Mouse (Mus musculus) embryonic fibroblast, embryonic 13.5 days (primary cell): ENCODE data around the gene Kazn. TPM values are rescaled to one million over a fixed set of nuclear protein-coding genes. Genes with fewer than 3 reads are reported as not detected.

Experiments
- H3K27ac ChIP-seq: 2 replicates; pipeline ENCODE4 v1.5.1; 2012; ENCODE audit warnings: low read length, control low read depth, inconsistent platforms; ENCODE audit not compliant: insufficient read depth
- H3K4me1 ChIP-seq: 2 replicates; pipeline ENCODE4 v1.6.1; 2011; ENCODE audit warnings: low read length; ENCODE audit not compliant: control insufficient read depth, insufficient read depth
- H3K4me3 ChIP-seq: 2 replicates; pipeline ENCODE4 v1.5.1; 2011; ENCODE audit warnings: mild to moderate bottlenecking, control low read depth, low read length; ENCODE audit not compliant: insufficient read depth
- CTCF ChIP-seq: IDR thresholded peaks from 2 replicates; pipeline ENCODE4 v1.5.1; 2011; ENCODE audit warnings: mild to moderate bottlenecking, control low read depth, low read length, moderate library complexity, borderline replicate concordance; ENCODE audit not compliant: insufficient read depth
- POLR2A ChIP-seq: IDR thresholded peaks from 2 replicates; pipeline ENCODE4 v1.6.1; 2011; ENCODE audit warnings: low read depth, mild to moderate bottlenecking, control low read depth, low read length, moderate library complexity
- polyA plus RNA-seq: library from polyadenylated mRNA; stranded (reverse); fragments of >200 nt; gene quantifications from 2 replicates; pipeline ENCODE4 v1.2.4, GENCODE M21; 2011; ENCODE audit warnings: low read depth; ENCODE audit not compliant: missing spikeins, insufficient read length

Kazn gene
- polyA plus RNA-seq, 1 experiment: 14.4 TPM

DNA sequence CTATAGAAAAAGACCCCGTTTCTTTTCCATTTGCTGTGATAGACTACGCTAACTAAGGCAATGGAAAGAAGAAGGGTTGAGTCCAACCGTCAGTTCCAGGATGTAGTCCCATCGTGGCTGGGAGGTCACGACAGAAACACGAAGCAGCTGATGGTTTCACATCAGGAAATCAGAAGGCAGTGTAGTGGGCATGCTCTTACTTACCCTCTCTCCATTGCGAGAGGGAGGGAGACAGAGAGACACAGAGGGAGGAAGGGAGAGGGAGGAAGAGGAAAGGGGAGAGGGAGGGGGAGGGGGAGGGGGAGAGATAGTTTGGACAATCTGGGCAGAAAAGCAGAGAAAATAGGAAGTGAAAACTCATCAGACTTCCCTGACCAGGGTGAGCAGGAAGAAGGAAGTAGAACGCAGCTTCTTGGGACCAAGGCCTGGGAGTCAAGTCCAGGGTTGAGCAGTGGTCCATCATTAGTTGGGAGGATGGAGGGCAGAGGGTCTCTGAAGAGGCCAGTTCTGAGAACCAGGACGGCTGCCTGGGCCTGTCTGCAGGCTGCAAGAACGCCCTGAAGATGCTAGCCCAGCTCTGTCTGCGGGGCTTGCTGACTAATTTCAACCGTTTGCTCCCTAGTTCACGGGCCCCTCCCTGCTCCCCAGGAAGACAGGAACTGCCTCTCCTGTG is 165.0 kb downstream of the Kazn start:
- Histone ChIP-seq H3K4me1 (peaks cover 16% of the 10 kb centered on the region), H3K27ac (no peak overlapping the region), H3K4me3 (no peak overlapping the region)
- TF ChIP-seq CTCF (no peak), POLR2A (no peak)

DNA sequence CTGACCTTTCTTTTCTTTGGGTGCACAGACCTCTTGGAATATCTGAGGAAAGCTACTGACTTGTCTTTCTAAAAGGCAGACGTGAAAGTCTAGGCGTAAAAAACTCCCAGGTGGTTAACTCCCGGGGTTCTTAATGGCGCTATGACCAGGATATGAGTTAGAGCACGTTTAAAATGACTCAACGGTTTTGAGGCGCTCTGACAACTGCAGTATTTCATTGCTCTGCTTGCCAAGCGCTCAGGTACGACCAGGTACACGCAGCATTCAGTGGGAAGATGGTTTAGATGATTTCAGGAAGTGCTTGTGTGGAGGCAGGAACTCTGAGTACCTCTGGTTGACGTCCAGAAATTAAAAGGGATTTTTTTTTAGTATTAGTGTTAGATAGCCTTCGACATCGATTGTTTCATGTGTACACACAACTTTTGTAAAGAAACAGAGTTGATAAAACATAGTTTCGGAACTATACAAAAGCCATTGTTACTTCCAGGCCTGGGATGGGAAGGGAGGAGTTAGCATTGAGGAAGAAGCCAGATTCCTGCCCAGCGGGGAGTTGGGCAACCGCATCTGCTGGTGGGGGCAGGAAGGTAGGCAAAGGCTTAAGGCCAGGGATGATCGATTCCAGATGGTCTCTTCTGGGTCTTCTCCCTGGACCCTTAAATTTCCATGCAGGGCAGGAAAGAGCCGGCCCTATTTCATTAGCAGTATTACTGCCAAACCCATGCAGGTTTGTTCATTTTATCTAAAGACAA is 167.8 kb downstream of the Kazn start:
- TF ChIP-seq CTCF (no peak), POLR2A (no peak)
- Histone ChIP-seq H3K4me3 (no peak overlapping the region), H3K4me1 (peaks cover 7% of the 10 kb centered on the region; the same call in 1 of the 2 replicates), H3K27ac (no peak overlapping the region)

DNA sequence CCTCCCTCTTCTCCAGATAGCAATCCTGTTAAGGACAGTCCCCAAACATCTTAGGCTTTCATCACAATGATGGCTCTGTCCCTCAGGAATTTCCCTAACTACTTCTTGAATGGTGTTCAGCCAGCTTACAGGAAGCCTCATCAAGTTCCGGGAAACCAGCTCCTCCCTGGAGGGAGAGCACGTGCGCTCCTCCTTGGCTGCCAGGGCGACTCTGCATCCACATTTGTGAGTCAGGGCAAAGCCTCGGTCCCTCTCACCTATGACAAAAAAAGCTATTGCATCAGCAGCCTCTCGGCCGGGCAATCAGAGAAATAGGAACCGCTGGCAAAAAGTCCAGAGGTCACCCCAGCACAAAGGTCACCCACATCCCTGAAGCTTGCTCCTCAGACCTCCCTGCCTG is 168.4 kb downstream of the Kazn start:
- Histone ChIP-seq H3K27ac (no peak overlapping the region), H3K4me1 (peaks cover 12% of the 10 kb centered on the region; the same call in 1 of the 2 replicates), H3K4me3 (no peak overlapping the region)
- no peak for TF ChIP-seq POLR2A
- TF ChIP-seq CTCF: no peak

DNA sequence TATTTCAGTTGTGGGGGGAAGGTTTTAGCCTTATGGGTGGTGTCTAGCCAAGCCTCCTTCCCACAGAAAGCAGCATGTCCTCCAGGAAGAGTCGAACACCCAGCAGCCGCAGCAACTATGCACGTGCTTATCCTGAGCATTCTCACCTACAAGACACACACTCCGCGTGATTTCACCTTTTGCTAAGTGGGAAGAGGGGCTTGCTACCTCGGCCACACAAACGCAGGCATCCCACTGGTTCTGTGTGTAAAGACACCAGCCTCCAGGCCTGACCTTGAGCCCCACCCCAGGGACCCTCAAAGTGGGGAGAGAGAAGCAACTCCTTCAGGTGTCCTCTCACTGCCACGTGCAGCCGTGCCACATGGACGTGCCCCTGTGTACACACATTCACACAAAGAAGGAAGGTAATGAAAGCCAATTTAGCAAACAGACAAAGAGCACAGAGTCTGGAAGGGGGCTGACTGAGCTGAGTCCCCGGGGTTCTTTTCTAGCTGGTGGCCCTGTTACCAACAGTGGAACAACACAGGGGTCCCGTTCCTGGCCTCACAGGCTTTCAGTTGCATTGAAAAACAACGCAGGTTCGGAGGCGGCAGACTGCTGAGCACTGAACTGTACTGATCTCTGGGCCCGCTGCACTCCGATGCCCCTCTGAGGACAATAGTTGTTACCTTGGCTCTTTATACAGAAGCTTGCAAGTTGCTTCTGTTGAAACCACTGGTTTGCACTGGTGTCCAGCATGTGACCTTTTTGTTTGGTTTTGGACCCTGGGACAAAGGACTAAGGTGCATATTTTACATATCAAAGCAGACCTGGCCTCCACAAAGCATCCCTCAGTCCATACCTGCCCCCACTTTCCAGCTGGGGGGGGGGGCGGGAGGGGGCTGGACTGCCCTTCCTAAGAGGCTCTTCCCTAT is 170.0 kb downstream of the Kazn start:
- no peak for TF ChIP-seq POLR2A
- TF ChIP-seq CTCF: no peak
- H3K4me1 ChIP-seq: peaks cover 18% of the 10 kb centered on the region; the same call in 1 of the 2 replicates
- H3K4me3 ChIP-seq: no peak overlapping the region
- H3K27ac ChIP-seq: no peak overlapping the region

DNA sequence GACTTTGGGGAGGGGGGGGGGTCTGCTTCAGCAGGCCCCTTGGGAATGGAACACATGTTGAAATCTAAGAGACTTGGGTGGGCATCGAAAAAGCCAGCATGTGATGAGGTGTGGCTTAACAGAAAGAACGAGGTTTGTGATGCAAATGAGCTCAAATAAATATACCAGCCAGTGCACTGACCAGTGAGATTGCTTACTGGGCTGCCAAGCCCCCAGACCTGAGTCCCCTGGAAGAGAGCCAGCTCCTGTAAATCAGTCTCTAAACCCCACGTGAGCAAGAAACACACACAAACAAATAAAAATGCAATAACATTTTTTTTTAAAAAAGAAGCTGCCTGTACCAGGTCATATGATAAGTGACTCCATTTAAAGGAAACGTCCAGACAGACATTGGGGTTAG is 172.6 kb downstream of the Kazn start:
- H3K4me1 ChIP-seq: peaks cover 18% of the 10 kb centered on the region; the same call in 1 of the 2 replicates
- H3K4me3 ChIP-seq: no peak overlapping the region
- no peak overlapping the region for H3K27ac ChIP-seq
- TF ChIP-seq POLR2A (no peak), CTCF (no peak)

DNA sequence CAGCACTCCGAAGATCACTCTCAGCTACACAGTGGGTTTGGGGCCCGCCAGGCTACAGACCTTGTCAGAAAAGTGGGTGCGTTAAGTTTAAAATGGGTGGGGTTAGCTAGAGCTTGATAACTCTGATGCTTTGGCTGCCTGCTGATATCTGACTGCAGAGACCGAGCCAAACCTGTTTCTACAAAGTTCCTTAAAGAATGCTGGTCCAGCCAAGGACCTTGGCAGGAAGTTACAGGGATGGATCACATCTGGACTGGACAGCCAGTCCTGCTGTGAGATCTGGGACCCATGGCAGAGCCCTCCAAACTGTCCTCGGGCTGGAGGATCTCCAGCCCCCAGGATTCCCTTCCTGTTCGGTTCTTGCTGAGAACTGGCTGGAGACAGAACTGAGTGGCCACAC is 173.4 kb downstream of the Kazn start:
- no peak overlapping the region for H3K4me3 ChIP-seq
- 0 out of 2 replicates have a peak overlapping the region, but pooled peaks have one; percentile 3 for H3K27ac ChIP-seq
- TF ChIP-seq POLR2A: no peak
- TF ChIP-seq CTCF: no peak
- H3K4me1 ChIP-seq: 0 out of 2 replicates have a peak, but pooled peaks cover 11% of the 10 kb centered on the region

DNA sequence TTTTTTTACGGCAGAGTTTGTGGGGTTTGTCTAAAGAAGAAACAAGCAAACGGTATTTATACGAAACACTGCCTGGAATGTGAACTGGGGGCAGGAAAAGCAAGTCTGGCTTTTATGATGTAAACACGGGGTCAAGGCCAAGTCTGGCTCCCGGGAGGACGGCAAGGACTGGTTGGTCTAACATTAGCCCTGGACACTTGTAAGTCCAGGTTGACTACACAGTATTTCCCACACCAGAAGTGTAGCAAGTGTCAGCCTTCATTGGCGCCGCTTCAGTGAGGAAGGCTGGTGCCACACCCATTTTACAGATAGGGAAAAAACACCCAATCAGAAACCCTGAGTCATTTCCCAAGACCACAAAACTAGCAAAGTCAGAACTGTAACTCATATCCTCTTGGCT is 173.9 kb downstream of the Kazn start:
- TF ChIP-seq POLR2A (no peak), CTCF (no peak)
- H3K4me1 ChIP-seq: 0 out of 2 replicates have a peak, but pooled peaks cover 11% of the 10 kb centered on the region
- no peak overlapping the region for H3K27ac ChIP-seq
- no peak overlapping the region for H3K4me3 ChIP-seq

DNA sequence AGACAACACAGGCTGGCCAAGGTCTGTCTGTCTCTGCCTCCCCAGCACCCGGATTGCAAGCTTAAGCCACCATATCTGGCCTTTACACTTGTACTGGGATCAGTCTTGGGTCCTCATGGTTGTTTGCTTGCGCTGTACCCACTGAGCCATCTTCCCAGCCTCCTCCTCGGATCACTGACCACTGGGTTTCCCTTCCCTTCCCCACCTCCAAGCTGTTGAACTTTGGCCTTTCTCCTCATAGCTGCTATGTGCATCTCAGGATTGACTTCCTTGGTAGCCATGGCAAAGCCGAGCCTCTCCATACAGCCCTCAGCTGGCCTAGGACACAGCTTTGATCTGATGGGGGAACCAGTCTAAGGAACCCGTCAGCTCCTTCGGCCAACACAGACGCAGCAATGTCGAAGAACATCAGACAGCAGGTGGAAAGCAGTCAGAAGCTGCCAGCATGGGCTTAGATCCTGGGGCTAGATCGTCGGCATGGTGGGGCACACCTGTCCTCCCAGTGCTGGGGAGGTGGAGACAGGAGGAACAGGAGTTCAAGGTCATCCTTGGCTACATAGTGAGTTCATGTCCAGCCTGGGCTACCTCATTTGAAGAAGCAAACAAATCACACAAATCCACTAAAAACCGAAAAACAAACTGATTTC is 174.5 kb downstream of the Kazn start:
- H3K4me1 ChIP-seq: 0 out of 2 replicates have a peak, but pooled peaks cover 11% of the 10 kb centered on the region
- H3K4me3 ChIP-seq: no peak overlapping the region
- no peak for TF ChIP-seq POLR2A
- no peak overlapping the region for H3K27ac ChIP-seq

DNA sequence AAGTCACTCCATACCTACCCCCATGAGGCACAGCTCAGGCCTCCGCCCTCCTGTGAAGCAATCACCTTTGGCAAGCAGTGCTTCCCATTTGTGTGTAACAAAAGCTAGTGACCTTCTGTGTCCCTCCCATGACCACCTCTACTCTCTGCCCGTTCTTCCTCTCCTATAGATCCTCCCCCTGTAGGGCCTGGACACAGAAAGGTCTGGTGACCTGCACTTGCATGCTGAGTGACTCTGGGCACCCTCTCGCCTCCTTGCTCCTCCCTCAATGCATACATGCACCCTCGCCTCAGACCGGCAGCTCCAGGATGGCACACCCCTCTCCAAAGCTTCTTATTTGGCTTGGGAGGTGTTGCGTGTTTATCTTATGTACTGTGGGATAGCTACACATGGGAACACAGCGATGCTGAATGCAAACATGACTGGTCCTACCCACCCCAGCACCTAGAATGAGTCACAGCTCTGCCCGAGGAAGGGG is 176.1 kb downstream of the Kazn start:
- no peak for TF ChIP-seq POLR2A
- TF ChIP-seq CTCF: no peak
- H3K4me1 ChIP-seq: 0 out of 2 replicates have a peak, but pooled peaks cover 11% of the 10 kb centered on the region
- no peak overlapping the region for H3K4me3 ChIP-seq
- no peak overlapping the region for H3K27ac ChIP-seq
